Mouse (Mus musculus) lung, embryonic 14.5 days (tissue): ENCODE measurements around the gene Trappc6b. TPM values are rescaled to one million over a fixed set of nuclear protein-coding genes. Genes with fewer than 3 reads are reported as not detected.

Experiments
- ATAC-seq: fragments of 200-750 bp; cut with Nextera tagmentation; 2 replicates; pipeline ENCODE4 v1.8.0; 2017; ENCODE audit warnings: mild to moderate bottlenecking, moderate TSS enrichment, moderate library complexity; ENCODE audit not compliant: insufficient read depth
- DNase-seq: peaks from one replicate; pipeline ENCODE4 v3.0.0-alpha.2; 2015
- H3K27ac ChIP-seq: fragments of 300-500 bp; sonication (generic); 2 replicates; pipeline ENCODE4 v1.5.1; 2014; ENCODE audit warnings: low read depth, mild to moderate bottlenecking, moderate library complexity
- H3K27me3 ChIP-seq: fragments of 300-500 bp; sonication (generic); 2 replicates; pipeline ENCODE4 v1.6.1; 2014; ENCODE audit warnings: low read length, control low read depth; ENCODE audit not compliant: insufficient read depth
- H3K36me3 ChIP-seq: fragments of 300-500 bp; sonication (generic); 2 replicates; pipeline ENCODE4 v1.6.1; 2014; ENCODE audit warnings: control low read depth; ENCODE audit not compliant: insufficient read depth
- H3K4me1 ChIP-seq: fragments of 300-500 bp; sonication (generic); 2 replicates; pipeline ENCODE4 v1.6.1; 2014; ENCODE audit warnings: antibody characterized with exemption, control low read depth; ENCODE audit not compliant: insufficient read depth
- H3K4me2 ChIP-seq: fragments of 300-500 bp; sonication (generic); 2 replicates; pipeline ENCODE4 v1.6.1; 2014; ENCODE audit warnings: mild to moderate bottlenecking
- H3K4me3 ChIP-seq: fragments of 300-500 bp; sonication (generic); 2 replicates; pipeline ENCODE4 v1.5.1; 2014; ENCODE audit warnings: low read depth, low read length
- H3K9ac ChIP-seq: fragments of 300-500 bp; sonication (generic); 2 replicates; pipeline ENCODE4 v1.6.1; 2014
- H3K9me3 ChIP-seq: fragments of 300-500 bp; sonication (generic); 2 replicates; pipeline ENCODE4 v1.6.1; 2016; ENCODE audit warnings: low read depth, low read length, control low read depth
- CTCF ChIP-seq: IDR thresholded peaks from 2 replicates; pipeline ENCODE4 v1.5.1; 2016; ENCODE audit warnings: antibody characterized with exemption, low read depth
- WGBS: fragments of 180-500 bp; shearing (Covaris S2); extraction: QIAGEN DNeasy Blood & Tissue Kit; methylation state at CpG from one replicate; pipeline ENCODE4 v1.1.7; 2014; 5-methylcytosine and 5-hydroxymethylcytosine counted together
- polyA plus RNA-seq: library from polyadenylated mRNA; unstranded; fragments of >200 nt; fragmentation: Nextera tagmentation; extraction: Ambion mirVana; gene quantifications from 2 replicates; pipeline ENCODE4 v1.2.1, GENCODE M21; 2014

Trappc6b gene
- polyA plus RNA-seq, 1 experiment from 2014 or later = 57.9 TPM

DNA sequence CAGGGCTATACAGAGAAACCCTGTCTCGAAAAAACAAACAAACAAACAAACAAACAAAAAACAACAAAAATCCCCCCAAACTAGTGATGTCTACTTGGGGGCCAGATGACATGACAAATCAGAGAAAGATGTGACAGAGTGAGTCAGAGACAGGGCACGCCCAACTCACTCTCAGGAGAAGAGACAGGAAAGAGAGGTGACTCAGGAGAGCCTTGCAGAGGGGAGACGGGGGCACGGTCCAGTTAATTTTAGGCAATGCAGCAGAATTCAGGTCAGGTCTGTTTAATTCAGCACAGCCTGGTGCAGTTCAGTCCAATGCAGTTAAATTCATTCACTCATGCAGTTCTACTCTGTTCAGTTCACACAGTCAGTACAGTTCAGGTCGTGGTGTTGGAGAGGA lies 24.9 kb upstream of the Trappc6b start:
- Histone ChIP-seq H3K27me3 (no peaks in the 10 kb centered on the region), H3K36me3 (no peaks in the 10 kb centered on the region), H3K9ac (no peak overlapping the region), H3K9me3 (no peaks in the 10 kb centered on the region), H3K4me1 (no peaks in the 10 kb centered on the region), H3K4me2 (no peak overlapping the region), H3K4me3 (no peak overlapping the region), H3K27ac (no peak overlapping the region)
- DNase-seq (no peak), ATAC-seq (no peak)
- 80% methylated on average over 5 of the region's 5 CpGs for WGBS
- no peak for TF ChIP-seq CTCF

DNA sequence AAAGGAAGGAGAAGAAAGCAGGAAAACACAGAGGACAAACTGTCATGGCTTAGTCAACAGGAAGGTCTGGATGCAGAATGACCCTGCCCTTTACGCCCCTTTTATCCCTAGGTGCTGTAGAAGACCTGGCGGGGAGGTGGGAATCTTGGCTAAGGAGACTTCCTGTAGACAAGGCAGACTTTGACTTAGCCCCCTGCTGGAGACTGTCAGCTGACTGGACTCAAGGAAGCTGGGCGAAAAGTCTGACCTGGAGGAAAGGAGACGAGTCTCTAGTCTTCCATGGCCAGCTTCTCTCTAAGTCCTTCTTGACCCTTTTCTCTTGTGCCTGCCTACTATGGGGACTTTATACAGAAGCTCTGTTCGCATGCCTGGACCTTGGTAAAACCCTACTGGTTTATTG lies 23.2 kb upstream of the Trappc6b start:
- 66% methylated on average over 5 of the region's 5 CpGs for WGBS
- no peak for DNase-seq

DNA sequence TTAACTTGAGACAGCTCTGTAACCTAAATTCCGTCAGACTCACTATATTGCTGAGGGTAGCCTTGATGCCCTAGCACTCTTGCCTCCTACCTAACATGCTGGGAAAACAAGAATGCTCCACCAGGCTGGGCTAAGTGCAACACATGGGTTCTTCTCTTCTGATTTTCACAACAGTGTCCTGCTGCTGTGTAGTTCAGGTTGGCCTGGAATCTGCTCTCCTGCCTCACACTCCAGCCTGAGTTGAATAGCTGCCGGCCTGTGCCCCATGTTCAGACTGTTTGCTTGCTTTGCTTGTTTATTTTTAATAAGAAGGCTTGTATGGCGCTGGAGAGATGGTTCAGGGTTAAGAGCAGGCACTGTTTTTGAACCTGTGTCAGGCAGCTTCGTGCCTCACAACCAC lies 19.2 kb upstream of the Trappc6b start:
- Histone ChIP-seq H3K9ac (no peak overlapping the region), H3K36me3 (no peaks in the 10 kb centered on the region), H3K4me1 (no peaks in the 10 kb centered on the region), H3K4me3 (no peak overlapping the region), H3K27ac (no peak overlapping the region), H3K27me3 (no peaks in the 10 kb centered on the region), H3K9me3 (no peaks in the 10 kb centered on the region), H3K4me2 (no peak overlapping the region)
- no peak for ATAC-seq
- WGBS = 83% methylated on average over 4 of the region's 4 CpGs
- DNase-seq = no peak
- no peak for TF ChIP-seq CTCF

More for the DNA sequence above, 23.2 kb upstream of the Trappc6b start:
- ATAC-seq = no peak
- TF ChIP-seq CTCF = peak; percentile 5; the same call in 1 of the 2 replicates
- Histone ChIP-seq H3K27me3 (no peaks in the 10 kb centered on the region), H3K36me3 (no peaks in the 10 kb centered on the region), H3K9ac (no peak overlapping the region), H3K4me2 (no peak overlapping the region), H3K4me3 (no peak overlapping the region), H3K4me1 (no peaks in the 10 kb centered on the region), H3K27ac (no peak overlapping the region), H3K9me3 (no peaks in the 10 kb centered on the region)

DNA sequence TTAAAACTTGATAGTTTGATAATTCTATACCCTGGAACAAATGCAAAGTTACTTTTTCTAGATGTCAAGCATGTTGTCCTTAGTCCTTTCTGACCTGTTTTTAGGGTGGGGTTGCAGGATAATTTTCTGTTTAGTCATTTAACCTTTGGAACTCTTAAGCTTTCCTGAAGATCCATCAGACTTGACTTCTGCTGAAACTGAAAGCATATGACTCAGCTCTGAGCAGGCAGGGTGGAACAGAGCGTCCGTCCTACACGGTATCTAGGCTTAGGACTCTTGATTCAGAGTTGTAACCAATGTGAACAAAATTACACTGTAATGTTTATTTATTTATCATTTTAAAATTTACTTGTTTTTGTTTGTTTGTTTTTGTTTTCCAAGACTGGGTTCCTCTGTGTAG lies 16.6 kb upstream of the Trappc6b start:
- WGBS = 91% methylated on average over 3 of the region's 3 CpGs
- Histone ChIP-seq H3K9me3 (no peaks in the 10 kb centered on the region), H3K27me3 (no peaks in the 10 kb centered on the region), H3K4me3 (no peak overlapping the region), H3K36me3 (peaks cover 11% of the 10 kb centered on the region; the same call in 1 of the 2 replicates), H3K27ac (no peak overlapping the region), H3K4me2 (no peak overlapping the region), H3K4me1 (no peaks in the 10 kb centered on the region), H3K9ac (no peak overlapping the region)
- DNase-seq = no peak
- TF ChIP-seq CTCF = no peak
- ATAC-seq = no peak

GRCm38 (mm10) chr12:59076996-59077395 lies 15.7 kb upstream of the Trappc6b start:
- no peak for TF ChIP-seq CTCF
- Histone ChIP-seq H3K9me3 (no peaks in the 10 kb centered on the region), H3K27ac (no peak overlapping the region), H3K4me1 (no peaks in the 10 kb centered on the region), H3K27me3 (no peaks in the 10 kb centered on the region), H3K4me2 (no peak overlapping the region), H3K4me3 (no peak overlapping the region), H3K9ac (no peak overlapping the region), H3K36me3 (peaks cover 19% of the 10 kb centered on the region)
- ATAC-seq (no peak), DNase-seq (no peak)
- 75% methylated on average over 3 of the region's 3 CpGs for WGBS

GRCm38 (mm10) chr12:59074052-59074451 lies 12.8 kb upstream of the Trappc6b start:
- no peaks in the 10 kb centered on the region for H3K9me3 ChIP-seq
- H3K4me1 ChIP-seq = no peaks in the 10 kb centered on the region
- no peak for DNase-seq
- H3K36me3 ChIP-seq = peaks cover 47% of the 10 kb centered on the region
- H3K27me3 ChIP-seq = no peaks in the 10 kb centered on the region
- H3K4me2 ChIP-seq = no peak overlapping the region
- no peak overlapping the region for H3K27ac ChIP-seq
- no peak overlapping the region for H3K4me3 ChIP-seq
- whole genome bisulfite sequencing = 87% methylated on average over 3 of the region's 3 CpGs
- no peak for ATAC-seq
- no peak for TF ChIP-seq CTCF
- H3K9ac ChIP-seq = no peak overlapping the region

DNA sequence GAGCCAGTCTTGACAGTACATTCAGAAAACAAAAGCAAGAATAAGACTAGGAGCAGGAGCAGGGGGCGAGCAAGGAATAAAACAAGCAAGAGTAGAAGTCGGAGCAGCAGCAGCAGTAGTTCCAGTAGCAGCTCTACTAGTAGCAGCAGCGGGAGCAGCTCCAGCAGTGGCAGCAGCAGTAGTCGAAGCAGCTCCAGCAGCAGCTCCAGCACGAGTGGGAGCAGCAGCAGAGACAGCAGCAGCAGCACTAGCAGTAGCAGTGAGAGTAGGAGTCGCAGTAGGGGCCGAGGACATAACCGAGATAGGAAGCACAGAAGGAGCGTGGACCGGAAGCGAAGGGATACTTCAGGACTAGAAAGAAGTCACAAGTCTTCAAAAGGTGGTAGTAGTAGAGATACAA lies 11.0 kb upstream of the Trappc6b start:
- no peak for TF ChIP-seq CTCF
- no peak for ATAC-seq
- H3K9ac ChIP-seq = no peak overlapping the region

DNA sequence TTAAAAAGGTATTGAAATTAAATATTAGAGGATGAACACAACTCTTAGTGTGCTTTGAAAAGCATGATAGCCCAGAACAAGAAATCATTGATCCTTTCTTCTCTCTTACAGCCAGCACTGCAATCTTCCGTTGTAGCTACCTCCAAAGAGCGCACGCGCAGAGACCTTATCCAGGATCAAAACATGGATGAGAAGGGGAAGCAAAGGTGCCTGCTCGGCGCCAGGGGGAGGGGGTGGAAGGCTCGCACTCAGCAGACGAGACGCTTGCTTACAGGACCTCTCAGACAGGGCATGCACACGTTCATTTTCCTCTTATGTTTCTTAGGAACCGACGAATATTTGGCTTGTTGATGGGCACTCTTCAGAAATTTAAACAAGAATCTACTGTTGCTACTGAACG lies 7.5 kb upstream of the Trappc6b start:
- Histone ChIP-seq H3K36me3 (peaks cover 50% of the 10 kb centered on the region), H3K4me3 (no peak overlapping the region), H3K4me1 (0 out of 2 replicates have a peak, but pooled peaks cover 2% of the 10 kb centered on the region), H3K9me3 (no peaks in the 10 kb centered on the region), H3K27me3 (no peaks in the 10 kb centered on the region), H3K9ac (no peak overlapping the region), H3K27ac (no peak overlapping the region), H3K4me2 (no peak overlapping the region)
- TF ChIP-seq CTCF = no peak
- ATAC-seq (no peak), DNase-seq (no peak)
- 89% methylated on average over 13 of the region's 13 CpGs for WGBS

More for the DNA sequence above, 11.0 kb upstream of the Trappc6b start:
- Histone ChIP-seq H3K4me2 (no peak overlapping the region), H3K27me3 (no peaks in the 10 kb centered on the region), H3K36me3 (peaks cover 58% of the 10 kb centered on the region), H3K4me1 (0 out of 2 replicates have a peak, but pooled peaks cover 2% of the 10 kb centered on the region), H3K4me3 (no peak overlapping the region), H3K27ac (no peak overlapping the region), H3K9me3 (no peaks in the 10 kb centered on the region)
- no peak for DNase-seq
- WGBS = 82% methylated on average over 11 of the region's 11 CpGs
